Mouse (Mus musculus) bone marrow macrophage, adult 2 months (primary cell): ENCODE results near the gene Muc4. TPM values are rescaled to one million over a fixed set of nuclear protein-coding genes. Genes with fewer than 3 reads are reported as not detected.

ENCODE experiments used
- H3K27ac ChIP-seq: 2 replicates; pipeline ENCODE4 v1.5.1; 2012; ENCODE audit warnings: low read depth, low read length; ENCODE audit not compliant: insufficient read depth
- H3K4me1 ChIP-seq: 2 replicates; pipeline ENCODE4 v1.6.1; 2012; ENCODE audit warnings: low read length; ENCODE audit not compliant: control insufficient read depth, insufficient read depth
- H3K4me3 ChIP-seq: 2 replicates; pipeline ENCODE4 v1.5.1; 2012; ENCODE audit warnings: mild to moderate bottlenecking, low read length, moderate library complexity; ENCODE audit not compliant: insufficient read depth
- CTCF ChIP-seq: IDR thresholded peaks from 2 replicates; pipeline ENCODE4 v1.5.1; 2012; ENCODE audit warnings: low read depth, mild to moderate bottlenecking, low read length, moderate library complexity
- POLR2A ChIP-seq: IDR thresholded peaks from 2 replicates; pipeline ENCODE4 v1.6.1; 2012; ENCODE audit warnings: mild to moderate bottlenecking, low read depth, low read length, borderline replicate concordance
- polyA plus RNA-seq: library from polyadenylated mRNA; stranded (reverse); fragments of >200 nt; gene quantifications from 2 replicates; pipeline ENCODE4 v1.2.4, GENCODE M21; 2012; ENCODE audit not compliant: missing spikeins, insufficient read depth, insufficient read length

Muc4 gene
- polyA plus RNA-seq, result not detected in 2 replicates

GRCm38 (mm10) chr16:32735586-32735985 lies at the start of gene Muc4:
TSS of gene Muc4 (plus strand) at chr16:32735886.
- Histone ChIP-seq H3K4me3 (no peak within 1 kb of the TSS), H3K27ac (no peak within 1 kb of the TSS), H3K4me1 (no peaks in the 10 kb centered on the region)
- TF ChIP-seq POLR2A (no peak), CTCF (no peak)

- Histone ChIP-seq H3K4me1 (peaks cover 7% of the 10 kb centered on the region), H3K27ac (no peak overlapping the region), H3K4me3 (no peak overlapping the region)
- TF ChIP-seq CTCF, result no peak
- no peak for TF ChIP-seq POLR2A
These were observed 49.7 kb upstream of the Muc4 start for GRCm38 (mm10) chr16:32685998-32686397.

- H3K4me3 ChIP-seq, result no peak overlapping the region
- TF ChIP-seq CTCF (no peak), POLR2A (no peak)
- peaks cover 7% of the 10 kb centered on the region for H3K4me1 ChIP-seq
- H3K27ac ChIP-seq, result no peak overlapping the region
These were observed 48.5 kb upstream of the Muc4 start for GRCm38 (mm10) chr16:32687221-32687620.

- TF ChIP-seq CTCF (no peak), POLR2A (no peak)
- Histone ChIP-seq H3K27ac (peak overlapping the region; percentile 12; the same call in 1 of the 2 replicates), H3K4me3 (no peak overlapping the region), H3K4me1 (peaks cover 7% of the 10 kb centered on the region)
These were observed 46.9 kb upstream of the Muc4 start for GRCm38 (mm10) chr16:32688770-32689169.

GRCm38 (mm10) chr16:32689501-32689900 lies 46.2 kb upstream of the Muc4 start:
- Histone ChIP-seq H3K4me1 (peaks cover 7% of the 10 kb centered on the region), H3K4me3 (no peak overlapping the region), H3K27ac (no peak overlapping the region)

GRCm38 (mm10) chr16:32696841-32697464 lies 38.7 kb upstream of the Muc4 start:
- H3K4me3 ChIP-seq, result no peak overlapping the region
- no peak for TF ChIP-seq POLR2A
- peak; percentile 90 for TF ChIP-seq CTCF
- H3K27ac ChIP-seq, result no peak overlapping the region

More at GRCm38 (mm10) chr16:32689501-32689900, 46.2 kb upstream of the Muc4 start:
- TF ChIP-seq POLR2A (no peak), CTCF (no peak)

GRCm38 (mm10) chr16:32697665-32698446 lies 37.8 kb upstream of the Muc4 start:
- TF ChIP-seq POLR2A (no peak), CTCF (no peak)
- Histone ChIP-seq H3K27ac (no peak overlapping the region), H3K4me3 (no peak overlapping the region), H3K4me1 (peaks cover 6% of the 10 kb centered on the region)

More at GRCm38 (mm10) chr16:32696841-32697464, 38.7 kb upstream of the Muc4 start:
- H3K4me1 ChIP-seq, result peaks cover 6% of the 10 kb centered on the region

- H3K4me3 ChIP-seq, result no peak overlapping the region
- TF ChIP-seq CTCF, result no peak
- TF ChIP-seq POLR2A, result no peak
These were observed 37.1 kb upstream of the Muc4 start for GRCm38 (mm10) chr16:32698550-32698949.

GRCm38 (mm10) chr16:32703312-32703912 lies 32.3 kb upstream of the Muc4 start:
- Histone ChIP-seq H3K4me3 (no peak overlapping the region), H3K27ac (no peak overlapping the region), H3K4me1 (peaks cover 6% of the 10 kb centered on the region)
- TF ChIP-seq CTCF (no peak), POLR2A (no peak)

More at GRCm38 (mm10) chr16:32698550-32698949, 37.1 kb upstream of the Muc4 start:
- H3K27ac ChIP-seq, result no peak overlapping the region
- peaks cover 6% of the 10 kb centered on the region for H3K4me1 ChIP-seq
